Mouse (Mus musculus): ENCODE data around the gene Cplx1. TPM values are rescaled to one million over a fixed set of nuclear protein-coding genes. Genes with fewer than 3 reads are reported as not detected.
"Not testable (repeated sequence)": the region's sequence is repeated elsewhere in the genome, so short reads cannot be mapped to it uniquely, and the experiment has no call there.

Gene Cplx1
- polyA plus RNA-seq, 1 experiment from 2014 or later = 2.6 TPM

GRCm38 (mm10) chr5:108502286-108502685 is 47.5 kb downstream of the Cplx1 start:
- no peaks in the 10 kb centered on the region for H3K4me1 ChIP-seq
- H3K27me3 ChIP-seq (replicated peaks) = no peaks in the 10 kb centered on the region
- WGBS = 84% methylated on average over 18 of the region's 18 CpGs
- no peak overlapping the region for H3K4me2 ChIP-seq
- no peak overlapping the region for H3K9ac ChIP-seq
- no peak overlapping the region for H3K4me3 ChIP-seq (replicated peaks)
- ATAC-seq (ENCODE audit: insufficient read depth, low FRiP score, low read depth) = no peak
- no peaks in the 10 kb centered on the region for H3K9me3 ChIP-seq
- no peak overlapping the region for H3K27ac ChIP-seq
- peaks cover 55% of the 10 kb centered on the region for H3K36me3 ChIP-seq

- H3K9me3 ChIP-seq = no peaks in the 10 kb centered on the region
- no peak overlapping the region for H3K4me2 ChIP-seq
- no peak overlapping the region for H3K9ac ChIP-seq
- no peaks in the 10 kb centered on the region for H3K4me1 ChIP-seq
- no peak overlapping the region for H3K4me3 ChIP-seq (replicated peaks)
- ATAC-seq (ENCODE audit: insufficient read depth, low FRiP score, low read depth) = no peak
- peaks cover 57% of the 10 kb centered on the region for H3K36me3 ChIP-seq
- no peak overlapping the region for H3K27ac ChIP-seq
- no peaks in the 10 kb centered on the region for H3K27me3 ChIP-seq (replicated peaks)
- 89% methylated on average over 1 of the region's 1 CpGs for WGBS
Measured at GRCm38 (mm10) chr5:108501573-108501972, 48.3 kb downstream of the Cplx1 start.

- not testable (repeated sequence) for H3K9ac ChIP-seq; H3K4me1 ChIP-seq; H3K27ac ChIP-seq; H3K4me3 ChIP-seq (replicated peaks); H3K9me3 ChIP-seq; H3K4me2 ChIP-seq; H3K27me3 ChIP-seq (replicated peaks); ATAC-seq (ENCODE audit: insufficient read depth, low FRiP score, low read depth)
- WGBS = 94% methylated on average over 5 of the region's 5 CpGs
- H3K36me3 ChIP-seq = peaks cover 46% of the 10 kb centered on the region
Measured at GRCm38 (mm10) chr5:108486148-108486547, 63.7 kb downstream of the Cplx1 start.

GRCm38 (mm10) chr5:108485239-108485638 is 64.6 kb downstream of the Cplx1 start:
- no peak overlapping the region for H3K4me2 ChIP-seq
- H3K27ac ChIP-seq = no peak overlapping the region
- H3K9ac ChIP-seq = no peak overlapping the region
- H3K27me3 ChIP-seq (replicated peaks) = no peaks in the 10 kb centered on the region
- H3K9me3 ChIP-seq = no peaks in the 10 kb centered on the region
- WGBS = 89% methylated on average over 2 of the region's 2 CpGs
- no peak overlapping the region for H3K4me3 ChIP-seq (replicated peaks)
- no peak for ATAC-seq (ENCODE audit: insufficient read depth, low FRiP score, low read depth)
- peaks cover 41% of the 10 kb centered on the region for H3K36me3 ChIP-seq
- H3K4me1 ChIP-seq = no peaks in the 10 kb centered on the region

- Histone ChIP-seq H3K36me3 (peaks cover 24% of the 10 kb centered on the region), H3K27me3 (replicated peaks) (no peaks in the 10 kb centered on the region), H3K9ac (no peak overlapping the region), H3K27ac (no peak overlapping the region), H3K4me3 (replicated peaks) (no peak overlapping the region), H3K4me2 (no peak overlapping the region), H3K4me1 (no peaks in the 10 kb centered on the region), H3K9me3 (no peaks in the 10 kb centered on the region)
- ATAC-seq (ENCODE audit: insufficient read depth, low FRiP score, low read depth) = no peak
- WGBS = 88% methylated on average over 6 of the region's 6 CpGs
Measured at GRCm38 (mm10) chr5:108483006-108483405, 66.8 kb downstream of the Cplx1 start.

- Histone ChIP-seq H3K4me2 (no peak overlapping the region), H3K4me1 (no peaks in the 10 kb centered on the region), H3K27ac (no peak overlapping the region), H3K36me3 (peaks cover 51% of the 10 kb centered on the region), H3K4me3 (replicated peaks) (no peak overlapping the region), H3K27me3 (replicated peaks) (no peaks in the 10 kb centered on the region), H3K9me3 (no peaks in the 10 kb centered on the region), H3K9ac (no peak overlapping the region)
- no peak for ATAC-seq (ENCODE audit: insufficient read depth, low FRiP score, low read depth)
- 84% methylated on average over 3 of the region's 3 CpGs for WGBS
Measured at GRCm38 (mm10) chr5:108475977-108476376, 73.8 kb downstream of the Cplx1 start.

GRCm38 (mm10) chr5:108473737-108474136 is 76.1 kb downstream of the Cplx1 start:
- ATAC-seq (ENCODE audit: insufficient read depth, low FRiP score, low read depth) = no peak
- WGBS = 81% methylated on average over 4 of the region's 4 CpGs
- H3K4me3 ChIP-seq (replicated peaks) = no peak overlapping the region
- no peaks in the 10 kb centered on the region for H3K9me3 ChIP-seq
- no peaks in the 10 kb centered on the region for H3K4me1 ChIP-seq
- no peak overlapping the region for H3K4me2 ChIP-seq
- peaks cover 51% of the 10 kb centered on the region for H3K36me3 ChIP-seq
- H3K27ac ChIP-seq = no peak overlapping the region
- H3K9ac ChIP-seq = no peak overlapping the region
- no peaks in the 10 kb centered on the region for H3K27me3 ChIP-seq (replicated peaks)

GRCm38 (mm10) chr5:108469617-108470016 is 80.2 kb downstream of the Cplx1 start:
- Histone ChIP-seq H3K4me3 (replicated peaks) (no peak overlapping the region), H3K9me3 (no peaks in the 10 kb centered on the region), H3K4me1 (no peaks in the 10 kb centered on the region), H3K9ac (no peak overlapping the region), H3K27me3 (replicated peaks) (no peaks in the 10 kb centered on the region), H3K36me3 (peaks cover 28% of the 10 kb centered on the region), H3K4me2 (no peak overlapping the region), H3K27ac (no peak overlapping the region)
- 75% methylated on average over 7 of the region's 7 CpGs for WGBS
- ATAC-seq (ENCODE audit: insufficient read depth, low FRiP score, low read depth) = no peak

Other genes starting within 250 kb of the Cplx1 start
- gene Pigg, start 237.4 kb downstream of the Cplx1 start, polyA plus RNA-seq (2015; fragmentation: Nextera tagmentation; extraction: Ambion mirVana) = 6.5 and 6.7 TPM in 2 replicates
- gene Gm42517, start 182.1 kb downstream of the Cplx1 start, polyA plus RNA-seq (2015; fragmentation: Nextera tagmentation; extraction: Ambion mirVana) = 0.06 and 0.09 TPM in 2 replicates
- 0.18 and 0.39 TPM in 2 replicates for gene Pde6b, start 161.6 kb downstream of the Cplx1 start, polyA plus RNA-seq (2015; fragmentation: Nextera tagmentation; extraction: Ambion mirVana)
- 401 and 426 TPM in 2 replicates for gene Atp5k, start 115.6 kb downstream of the Cplx1 start, polyA plus RNA-seq (2015; fragmentation: Nextera tagmentation; extraction: Ambion mirVana)
- gene Mfsd7a, start 101.1 kb downstream of the Cplx1 start, polyA plus RNA-seq (2015; fragmentation: Nextera tagmentation; extraction: Ambion mirVana) = 0.52 and 0.69 TPM in 2 replicates
- gene Pcgf3, start 88.8 kb downstream of the Cplx1 start, polyA plus RNA-seq (2015; fragmentation: Nextera tagmentation; extraction: Ambion mirVana) = 17.7 and 19.1 TPM in 2 replicates
- gene Gak, start 79.7 kb upstream of the Cplx1 start, polyA plus RNA-seq (2015; fragmentation: Nextera tagmentation; extraction: Ambion mirVana) = 48.8 and 59.5 TPM in 2 replicates
- 23.9 and 26.5 TPM in 2 replicates for gene Tmem175, start 79.7 kb upstream of the Cplx1 start, polyA plus RNA-seq (2015; fragmentation: Nextera tagmentation; extraction: Ambion mirVana)
- gene Idua, start 110.3 kb upstream of the Cplx1 start, polyA plus RNA-seq (2015; fragmentation: Nextera tagmentation; extraction: Ambion mirVana) = 13.4 and 13.9 TPM in 2 replicates
- gene Dgkq, start 119.6 kb upstream of the Cplx1 start, polyA plus RNA-seq (2015; fragmentation: Nextera tagmentation; extraction: Ambion mirVana) = 10.6 and 11.0 TPM in 2 replicates
- gene Slc26a1, start 125.5 kb upstream of the Cplx1 start, polyA plus RNA-seq (2015; fragmentation: Nextera tagmentation; extraction: Ambion mirVana) = 2.3 and 2.6 TPM in 2 replicates
- gene Fgfrl1, start 142.4 kb upstream of the Cplx1 start, polyA plus RNA-seq (2015; fragmentation: Nextera tagmentation; extraction: Ambion mirVana) = 25.9 and 26.4 TPM in 2 replicates
- 0.22 and 0.39 TPM in 2 replicates for gene Rnf212, start 225.0 kb upstream of the Cplx1 start, polyA plus RNA-seq (2015; fragmentation: Nextera tagmentation; extraction: Ambion mirVana)
- 4.3 and 5.8 TPM in 2 replicates for gene Tmed11, start 245.3 kb upstream of the Cplx1 start, polyA plus RNA-seq (2015; fragmentation: Nextera tagmentation; extraction: Ambion mirVana)